Mouse (Mus musculus): ENCODE results near the gene Arl15.
A peak's percentile ranks its signal among the peaks of the same experiment; 100 is the strongest.

DNA sequence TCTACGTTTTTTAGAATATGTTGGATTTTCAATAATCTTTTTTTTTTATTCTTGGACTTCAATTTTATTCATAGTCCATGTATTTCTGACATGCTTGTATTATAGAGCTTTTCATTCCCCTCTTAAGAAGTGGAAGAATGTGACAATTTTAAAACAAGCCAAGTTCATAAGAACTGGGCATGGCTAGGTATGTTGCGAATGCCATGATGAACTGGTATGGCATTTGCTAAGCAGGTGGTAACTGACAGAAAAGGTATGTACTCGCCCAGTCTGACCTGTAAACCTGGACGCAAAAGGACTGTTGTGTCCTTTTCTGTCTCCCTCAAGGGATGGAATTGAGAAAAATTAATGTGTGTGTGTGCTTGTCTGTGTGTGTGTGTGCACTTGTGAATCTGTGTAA, 190.2 kb downstream of the Arl15 start:
- TF ChIP-seq CTCF (IDR thresholded peaks at IDR 0.05), result no peak
- TF ChIP-seq EP300 (IDR thresholded peaks at IDR 0.05), result peak; percentile 86
